Mouse (Mus musculus) megakaryocyte progenitor cell, adult 5-6 weeks (primary cell): Measurements from ENCODE around the gene Arid5a. TPM values are rescaled to one million over a fixed set of nuclear protein-coding genes. Genes with fewer than 3 reads are reported as not detected.

Experiments used
- ATAC-seq: replicated peaks from 2 replicates; pipeline ENCODE4 v1.8.0; 2016; ENCODE audit warnings: mild to moderate bottlenecking, moderate TSS enrichment, inconsistent platforms; ENCODE audit not compliant: poor library complexity
- total RNA-seq, 2 experiments: library from RNA; stranded (forward) in 1 of 2; stranded (reverse) in 1 of 2; fragments of 157-497, 149-512 nt in 1 of 2; fragments of 200-1000 nt in 1 of 2; gene quantifications; 2 replicates each; pipeline versions ENCODE4 v1.2.3 to v1.2.4; 2015 to 2017

Arid5a gene
- 13.2 and 13.8 TPM in 2 replicates for total RNA-seq (2015)
- 24.9 and 29.5 TPM in 2 replicates for total RNA-seq (2017)

- peak; percentile 67 for ATAC-seq
These were observed at the start of gene Arid5a for GRCm38 (mm10) chr1:36307495-36308280. Arid5a (plus strand) TSS chr1:36307733.

GRCm38 (mm10) chr1:36258631-36259030 lies 48.9 kb upstream of the Arid5a start:
- no peak for ATAC-seq

- ATAC-seq = no peak
These were observed 48.3 kb upstream of the Arid5a start for GRCm38 (mm10) chr1:36259281-36259680.

- ATAC-seq = no peak
These were observed 47.1 kb upstream of the Arid5a start for GRCm38 (mm10) chr1:36260418-36260817.

- peak; percentile 64 for ATAC-seq
These were observed 45.6 kb upstream of the Arid5a start for GRCm38 (mm10) chr1:36261708-36262504.

GRCm38 (mm10) chr1:36263833-36264488 lies 43.6 kb upstream of the Arid5a start:
- ATAC-seq = peak; percentile 78

- no peak for ATAC-seq
These were observed 41.2 kb upstream of the Arid5a start for GRCm38 (mm10) chr1:36266293-36266692.

- ATAC-seq = no peak
These were observed 39.9 kb upstream of the Arid5a start for GRCm38 (mm10) chr1:36267595-36267994.

- no peak for ATAC-seq
These were observed 38.3 kb upstream of the Arid5a start for GRCm38 (mm10) chr1:36269121-36269795.

- peak; percentile 15 for ATAC-seq
These were observed 36.9 kb upstream of the Arid5a start for GRCm38 (mm10) chr1:36270666-36271065.

GRCm38 (mm10) chr1:36271516-36272230 lies 35.9 kb upstream of the Arid5a start:
- ATAC-seq = peak; percentile 2; the same call in 1 of the 2 replicates

GRCm38 (mm10) chr1:36272546-36272945 lies 35.0 kb upstream of the Arid5a start:
- ATAC-seq = peak; percentile 16

- peak; percentile 73 for ATAC-seq
These were observed 34.2 kb upstream of the Arid5a start for GRCm38 (mm10) chr1:36273288-36273687.

GRCm38 (mm10) chr1:36274455-36274854 lies 33.1 kb upstream of the Arid5a start, which contains the start of gene Neurl3:
Neurl3 (minus strand) TSS chr1:36274679.
- ATAC-seq = no peak

- peak; percentile 33 for ATAC-seq
These were observed 31.7 kb upstream of the Arid5a start for GRCm38 (mm10) chr1:36275635-36276389.

- ATAC-seq = peak; percentile 42
These were observed 30.1 kb upstream of the Arid5a start for GRCm38 (mm10) chr1:36277267-36278060.

GRCm38 (mm10) chr1:36279202-36279601 lies 28.3 kb upstream of the Arid5a start:
- ATAC-seq = peak; percentile 72

- ATAC-seq = no peak
These were observed 26.6 kb upstream of the Arid5a start for GRCm38 (mm10) chr1:36280938-36281337.
